Mouse (Mus musculus): ENCODE data around the gene Tsen2. TPM values are rescaled to one million over a fixed set of nuclear protein-coding genes. Genes with fewer than 3 reads are reported as not detected.
A peak's percentile ranks its signal among the peaks of the same experiment; 100 is the strongest.

The Tsen2 gene
- polyA plus RNA-seq, 1 experiment from 2014 or later = 30.9 TPM

DNA sequence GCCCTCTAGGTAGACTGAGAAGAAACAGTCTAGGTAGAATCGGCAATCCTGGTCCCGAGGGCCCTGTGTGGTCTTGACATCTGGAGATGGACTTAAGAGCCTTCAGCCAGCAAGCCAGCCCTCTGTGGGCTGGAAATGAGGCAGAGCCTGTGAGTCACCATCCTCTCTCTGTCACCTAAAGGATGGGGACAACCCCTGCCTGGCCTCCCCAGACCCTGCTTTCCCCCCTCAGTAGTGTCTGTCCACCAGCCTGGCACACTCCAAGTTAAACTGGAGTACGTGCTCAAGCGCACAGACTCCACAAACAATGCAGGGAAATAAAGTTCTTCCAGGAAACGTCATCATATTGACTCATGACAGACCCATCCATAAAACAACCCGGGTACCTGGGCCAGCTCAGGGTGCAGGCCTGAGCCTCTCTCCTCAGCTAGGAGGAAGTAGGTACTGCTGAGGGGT, 21.7 kb upstream of the Tsen2 start:
- H3K36me3 ChIP-seq (ENCODE audit: insufficient read depth) = no peaks in the 10 kb centered on the region
- H3K4me3 ChIP-seq (ENCODE audit: low read depth, low read length) = no peak overlapping the region
- no peaks in the 10 kb centered on the region for H3K9me3 ChIP-seq (ENCODE audit: low read depth, low read length)
- no peak overlapping the region for H3K9ac ChIP-seq
- no peak overlapping the region for H3K4me2 ChIP-seq
- WGBS = 65% methylated on average over 6 of the region's 6 CpGs
- no peaks in the 10 kb centered on the region for H3K27me3 ChIP-seq (ENCODE audit: insufficient read depth, low read length)
- DNase-seq (no peak), ATAC-seq (ENCODE audit: insufficient read depth) (peak; percentile 29; the same call in 1 of the 2 replicates)
- H3K27ac ChIP-seq (ENCODE audit: low read depth) = no peak overlapping the region
- TF ChIP-seq CTCF (IDR thresholded peaks at IDR 0.05; ENCODE audit: low read depth) = no peak
- peaks cover 5% of the 10 kb centered on the region; the same call in 1 of the 2 replicates for H3K4me1 ChIP-seq (ENCODE audit: insufficient read depth)

DNA sequence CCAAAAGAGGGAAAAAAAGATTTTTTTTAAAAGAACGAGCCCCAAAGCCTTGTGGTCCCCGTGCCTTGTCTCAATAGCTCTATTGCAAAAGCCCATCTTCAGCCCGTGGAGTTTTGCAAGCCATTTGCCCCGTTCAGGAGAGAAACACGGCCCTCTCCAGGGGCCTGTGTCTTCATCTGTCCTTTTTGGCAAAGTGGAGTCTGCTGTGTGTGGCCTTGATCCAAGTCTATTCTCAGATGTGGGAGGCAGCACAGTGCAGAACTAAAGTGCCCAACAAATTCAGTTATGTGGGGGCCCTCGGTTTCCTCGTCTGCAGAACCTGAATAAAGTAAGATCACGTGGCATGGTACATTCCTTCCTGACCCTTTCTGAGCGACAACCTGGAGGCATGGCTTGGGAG, 21.3 kb upstream of the Tsen2 start:
- H3K27ac ChIP-seq (ENCODE audit: low read depth) = no peak overlapping the region
- ATAC-seq (ENCODE audit: insufficient read depth) = no peak

DNA sequence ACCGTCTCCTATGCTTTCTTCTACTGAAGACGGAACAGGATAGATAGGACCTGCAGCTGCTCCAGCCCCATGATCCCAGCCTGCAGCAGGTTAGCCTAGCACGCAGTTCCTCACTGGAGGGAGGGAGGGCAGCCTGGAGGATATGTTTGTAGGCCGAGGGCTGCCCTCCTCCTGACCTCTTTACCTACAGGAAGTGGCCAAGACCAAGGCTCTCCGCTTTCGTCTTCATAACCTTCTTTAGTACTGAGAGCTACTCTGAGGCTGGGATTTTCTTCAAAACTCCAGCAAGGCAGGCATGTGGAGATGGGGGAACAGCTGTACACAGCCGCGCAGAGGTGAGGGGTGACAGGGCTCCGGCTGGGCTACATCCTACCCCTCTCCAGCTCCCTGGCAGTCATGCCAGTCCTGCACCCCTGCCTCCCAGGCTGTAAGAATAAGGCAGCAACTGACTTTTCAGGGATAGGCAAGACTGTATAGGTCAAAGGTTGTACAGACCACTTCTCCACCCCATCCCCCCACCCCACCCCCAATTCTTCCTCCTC, 19.9 kb upstream of the Tsen2 start:
- H3K4me1 ChIP-seq (ENCODE audit: insufficient read depth) = peaks cover 5% of the 10 kb centered on the region; the same call in 1 of the 2 replicates
- H3K4me2 ChIP-seq = no peak overlapping the region
- H3K9ac ChIP-seq = no peak overlapping the region
- H3K9me3 ChIP-seq (ENCODE audit: low read depth, low read length) = no peaks in the 10 kb centered on the region
- no peak for TF ChIP-seq CTCF (IDR thresholded peaks at IDR 0.05; ENCODE audit: low read depth)
- no peaks in the 10 kb centered on the region for H3K36me3 ChIP-seq (ENCODE audit: insufficient read depth)
- peak overlapping the region; percentile 20; the same call in 1 of the 2 replicates for H3K27ac ChIP-seq (ENCODE audit: low read depth)
- no peak overlapping the region for H3K4me3 ChIP-seq (ENCODE audit: low read depth, low read length)
- WGBS = 47% methylated on average over 9 of the region's 9 CpGs
- ATAC-seq (ENCODE audit: insufficient read depth) (0 out of 2 replicates have a peak, but pooled peaks have one; percentile 36), DNase-seq (peak; percentile 30)
- H3K27me3 ChIP-seq (ENCODE audit: insufficient read depth, low read length) = no peaks in the 10 kb centered on the region

More for the DNA sequence above, 21.3 kb upstream of the Tsen2 start:
- H3K4me3 ChIP-seq (ENCODE audit: low read depth, low read length) = no peak overlapping the region
- H3K4me2 ChIP-seq = no peak overlapping the region
- peak; percentile 51 for DNase-seq
- 63% methylated on average over 9 of the region's 9 CpGs for WGBS
- peaks cover 5% of the 10 kb centered on the region; the same call in 1 of the 2 replicates for H3K4me1 ChIP-seq (ENCODE audit: insufficient read depth)
- no peaks in the 10 kb centered on the region for H3K9me3 ChIP-seq (ENCODE audit: low read depth, low read length)
- no peak for TF ChIP-seq CTCF (IDR thresholded peaks at IDR 0.05; ENCODE audit: low read depth)
- H3K27me3 ChIP-seq (ENCODE audit: insufficient read depth, low read length) = no peaks in the 10 kb centered on the region
- H3K36me3 ChIP-seq (ENCODE audit: insufficient read depth) = no peaks in the 10 kb centered on the region
- H3K9ac ChIP-seq = no peak overlapping the region

DNA sequence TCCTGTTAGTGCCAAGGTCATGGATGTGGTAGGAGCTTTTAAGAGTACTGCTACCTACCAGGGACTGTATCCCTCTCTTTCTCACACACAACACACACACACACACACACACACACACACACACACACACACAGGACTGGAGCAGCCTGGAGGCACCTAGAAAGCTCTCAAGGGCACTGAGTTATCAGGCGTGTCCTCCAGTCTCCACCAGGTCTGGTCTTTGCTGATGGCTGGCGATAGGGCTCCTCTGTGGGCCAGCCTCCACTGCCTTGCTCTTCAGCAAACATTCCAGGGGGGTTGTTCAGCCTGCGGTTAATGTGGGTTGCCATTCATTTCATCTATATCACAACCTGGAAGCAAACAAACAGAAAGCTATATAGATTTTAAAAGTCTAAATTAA, 17.0 kb upstream of the Tsen2 start:
- Histone ChIP-seq H3K4me3 (ENCODE audit: low read depth, low read length) (no peak overlapping the region), H3K9ac (no peak overlapping the region), H3K9me3 (ENCODE audit: low read depth, low read length) (no peaks in the 10 kb centered on the region), H3K27me3 (ENCODE audit: insufficient read depth, low read length) (no peaks in the 10 kb centered on the region), H3K27ac (ENCODE audit: low read depth) (no peak overlapping the region), H3K4me1 (ENCODE audit: insufficient read depth) (peaks cover 5% of the 10 kb centered on the region; the same call in 1 of the 2 replicates), H3K36me3 (ENCODE audit: insufficient read depth) (no peaks in the 10 kb centered on the region), H3K4me2 (no peak overlapping the region)
- no peak for TF ChIP-seq CTCF (IDR thresholded peaks at IDR 0.05; ENCODE audit: low read depth)
- ATAC-seq (ENCODE audit: insufficient read depth) = no peak
- DNase-seq = no peak
- WGBS = 57% methylated on average over 3 of the region's 3 CpGs

DNA sequence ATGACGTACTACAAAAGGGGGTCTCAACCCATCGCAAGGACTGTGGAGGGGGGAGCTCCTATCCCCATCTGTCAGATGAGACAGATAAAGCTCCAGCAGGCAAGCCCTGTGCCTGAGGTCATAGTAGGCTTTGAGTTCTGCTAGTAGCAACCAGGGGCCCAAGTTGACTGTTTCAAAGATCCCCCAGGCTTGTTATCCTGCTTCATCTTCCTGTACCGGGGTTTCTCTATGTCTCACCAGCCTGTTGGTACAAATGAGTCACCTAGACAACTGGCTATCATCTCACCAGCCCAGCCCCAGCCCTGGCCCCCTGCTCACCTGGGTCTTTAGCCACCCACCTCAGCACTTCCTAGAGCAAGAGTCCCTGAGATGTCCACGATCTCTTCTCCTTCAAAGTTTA, 16.1 kb upstream of the Tsen2 start:
- Histone ChIP-seq H3K27ac (ENCODE audit: low read depth) (no peak overlapping the region), H3K4me3 (ENCODE audit: low read depth, low read length) (no peak overlapping the region), H3K4me1 (ENCODE audit: insufficient read depth) (peaks cover 5% of the 10 kb centered on the region; the same call in 1 of the 2 replicates), H3K27me3 (ENCODE audit: insufficient read depth, low read length) (no peaks in the 10 kb centered on the region), H3K9ac (no peak overlapping the region), H3K9me3 (ENCODE audit: low read depth, low read length) (no peaks in the 10 kb centered on the region), H3K36me3 (ENCODE audit: insufficient read depth) (no peaks in the 10 kb centered on the region), H3K4me2 (no peak overlapping the region)
- DNase-seq (no peak), ATAC-seq (ENCODE audit: insufficient read depth) (no peak)
- no peak for TF ChIP-seq CTCF (IDR thresholded peaks at IDR 0.05; ENCODE audit: low read depth)
- 91% methylated on average over 4 of the region's 4 CpGs for WGBS

DNA sequence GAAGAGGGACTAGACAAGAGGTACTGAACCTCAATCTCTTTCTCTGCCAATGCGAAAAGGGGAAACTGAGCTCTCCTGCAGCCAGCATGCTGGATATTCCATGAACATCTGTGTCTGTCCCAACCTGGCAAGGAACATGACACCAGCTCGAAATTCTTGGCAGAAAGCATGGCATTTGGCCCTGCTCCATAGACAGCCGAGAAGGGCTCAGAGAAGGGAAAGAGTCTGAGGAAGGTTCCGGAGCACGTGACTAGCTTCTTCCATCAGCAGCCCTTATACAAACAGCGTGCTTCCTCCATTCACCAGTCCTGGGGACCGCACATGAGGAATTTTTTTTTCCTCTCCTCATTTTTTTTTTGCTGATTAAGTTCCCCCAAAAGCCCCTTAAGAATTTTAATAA, 9.8 kb upstream of the Tsen2 start:
- DNase-seq (peak; percentile 68), ATAC-seq (ENCODE audit: insufficient read depth) (0 out of 2 replicates have a peak, but pooled peaks have one; percentile 50)
- Histone ChIP-seq H3K4me3 (ENCODE audit: low read depth, low read length) (no peak overlapping the region), H3K27ac (ENCODE audit: low read depth) (0 out of 2 replicates have a peak overlapping the region, but pooled peaks have one; percentile 4), H3K36me3 (ENCODE audit: insufficient read depth) (no peaks in the 10 kb centered on the region), H3K4me2 (no peak overlapping the region), H3K9ac (no peak overlapping the region), H3K4me1 (ENCODE audit: insufficient read depth) (no peaks in the 10 kb centered on the region), H3K9me3 (ENCODE audit: low read depth, low read length) (no peaks in the 10 kb centered on the region), H3K27me3 (ENCODE audit: insufficient read depth, low read length) (no peaks in the 10 kb centered on the region)
- no peak for TF ChIP-seq CTCF (IDR thresholded peaks at IDR 0.05; ENCODE audit: low read depth)
- WGBS = 36% methylated on average over 7 of the region's 7 CpGs

DNA sequence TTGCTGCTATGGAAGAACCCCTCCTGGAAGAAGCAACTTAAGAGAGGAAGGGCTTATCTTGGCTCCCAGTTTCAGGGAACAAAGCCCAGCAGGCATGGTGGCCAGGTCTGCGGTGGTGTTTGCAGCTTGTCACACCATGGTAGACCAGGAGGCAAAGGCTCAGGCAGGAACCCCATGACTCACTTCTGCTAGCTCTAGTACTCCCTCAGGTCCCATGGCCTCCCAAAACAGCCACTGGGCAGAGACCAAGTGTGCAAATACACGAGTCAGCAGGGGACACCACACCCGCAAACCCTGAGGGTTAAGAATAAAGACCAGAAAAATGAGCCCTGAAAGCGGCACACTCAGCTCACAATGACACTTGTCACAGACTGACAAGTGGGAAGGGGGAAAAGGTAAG, 8.3 kb upstream of the Tsen2 start:
- Histone ChIP-seq H3K27me3 (ENCODE audit: insufficient read depth, low read length) (no peaks in the 10 kb centered on the region), H3K27ac (ENCODE audit: low read depth) (no peak overlapping the region), H3K4me1 (ENCODE audit: insufficient read depth) (no peaks in the 10 kb centered on the region), H3K36me3 (ENCODE audit: insufficient read depth) (no peaks in the 10 kb centered on the region), H3K9me3 (ENCODE audit: low read depth, low read length) (no peaks in the 10 kb centered on the region), H3K4me2 (no peak overlapping the region), H3K4me3 (ENCODE audit: low read depth, low read length) (no peak overlapping the region), H3K9ac (no peak overlapping the region)
- ATAC-seq (ENCODE audit: insufficient read depth) = no peak
- WGBS = 74% methylated on average over 4 of the region's 4 CpGs
- no peak for DNase-seq
- no peak for TF ChIP-seq CTCF (IDR thresholded peaks at IDR 0.05; ENCODE audit: low read depth)

Measured in lung, embryonic 14.5 days (tissue).